Mouse (Mus musculus): ENCODE results near the gene Frrs1.
A peak's percentile ranks its signal among the peaks of the same experiment; 100 is the strongest.

Gene Frrs1

GRCm38 (mm10) chr3:116914374-116914773 lies 55.1 kb downstream of the Frrs1 start:
- DNase-seq (ENCODE audit: low spot score): no peak

- no peak for DNase-seq (ENCODE audit: low spot score)
Measured at GRCm38 (mm10) chr3:116914931-116915330, 55.7 kb downstream of the Frrs1 start.

- no peak for DNase-seq (ENCODE audit: low spot score)
Measured at GRCm38 (mm10) chr3:116917016-116917415, 57.8 kb downstream of the Frrs1 start.

GRCm38 (mm10) chr3:116921535-116921934 lies 62.3 kb downstream of the Frrs1 start:
- no peak for DNase-seq (ENCODE audit: low spot score)

GRCm38 (mm10) chr3:116923042-116923441 lies 63.8 kb downstream of the Frrs1 start:
- no peak for DNase-seq (ENCODE audit: low spot score)

- DNase-seq (ENCODE audit: low spot score): no peak
Measured at GRCm38 (mm10) chr3:116928994-116929393, 69.7 kb downstream of the Frrs1 start.

- no peak for DNase-seq (ENCODE audit: low spot score)
Measured at GRCm38 (mm10) chr3:116933158-116933557, 73.9 kb downstream of the Frrs1 start.

GRCm38 (mm10) chr3:116936934-116937691 lies 77.8 kb downstream of the Frrs1 start:
- DNase-seq (ENCODE audit: low spot score): no peak

- no peak for DNase-seq (ENCODE audit: low spot score)
Measured at GRCm38 (mm10) chr3:116940804-116941558, 81.7 kb downstream of the Frrs1 start.

- DNase-seq (ENCODE audit: low spot score): no peak
Measured at GRCm38 (mm10) chr3:116941559-116942117, 82.4 kb downstream of the Frrs1 start.

GRCm38 (mm10) chr3:116942751-116943150 lies 83.5 kb downstream of the Frrs1 start:
- DNase-seq (ENCODE audit: low spot score): peak; percentile 33

- DNase-seq (ENCODE audit: low spot score): no peak
Measured at GRCm38 (mm10) chr3:116943422-116943821, 84.2 kb downstream of the Frrs1 start.

- no peak for DNase-seq (ENCODE audit: low spot score)
Measured at GRCm38 (mm10) chr3:116946476-116946875, 87.2 kb downstream of the Frrs1 start.

- DNase-seq (ENCODE audit: low spot score): no peak
Measured at GRCm38 (mm10) chr3:116950665-116951115, 91.4 kb downstream of the Frrs1 start.

GRCm38 (mm10) chr3:116951489-116951888 lies 92.2 kb downstream of the Frrs1 start:
- DNase-seq (ENCODE audit: low spot score): no peak

- DNase-seq (ENCODE audit: low spot score): no peak
Measured at GRCm38 (mm10) chr3:116952242-116952899, 93.1 kb downstream of the Frrs1 start.

- no peak for DNase-seq (ENCODE audit: low spot score)
Measured at GRCm38 (mm10) chr3:116953366-116953765, 94.1 kb downstream of the Frrs1 start.

- DNase-seq (ENCODE audit: low spot score): no peak
Measured at GRCm38 (mm10) chr3:116955061-116955460, 95.8 kb downstream of the Frrs1 start.

All from embryo, embryonic 10 days (tissue).